Mouse (Mus musculus) midbrain, embryonic 12.5 days (tissue): ENCODE results near the gene Gm21915. TPM values are rescaled to one million over a fixed set of nuclear protein-coding genes. Genes with fewer than 3 reads are reported as not detected.

Experiments
- ATAC-seq: fragments of 200-750 bp; cut with Nextera tagmentation; 2 replicates; pipeline ENCODE4 v1.8.0; 2017; ENCODE audit warnings: low read depth, moderate TSS enrichment, moderate library complexity; ENCODE audit not compliant: low FRiP score
- H3K27ac ChIP-seq: fragments of 300-500 bp; sonication (generic); replicated peaks from 2 replicates; pipeline ENCODE4 v1.5.1; 2016; ENCODE audit warnings: mild to moderate bottlenecking
- H3K27me3 ChIP-seq: fragments of 300-500 bp; sonication (generic); 2 replicates; pipeline ENCODE4 v1.6.1; 2016; ENCODE audit warnings: mild to moderate bottlenecking
- H3K36me3 ChIP-seq: fragments of 300-500 bp; sonication (generic); 2 replicates; pipeline ENCODE4 v1.6.1; 2016
- H3K4me1 ChIP-seq: fragments of 300-500 bp; sonication (generic); 2 replicates; pipeline ENCODE4 v1.6.1; 2016
- H3K4me2 ChIP-seq: fragments of 300-500 bp; sonication (generic); replicated peaks from 2 replicates; pipeline ENCODE4 v1.6.1; 2016; ENCODE audit warnings: mild to moderate bottlenecking, moderate library complexity
- H3K4me3 ChIP-seq: fragments of 300-500 bp; sonication (generic); 2 replicates; pipeline ENCODE4 v1.5.1; 2016; ENCODE audit warnings: mild to moderate bottlenecking
- H3K9ac ChIP-seq: fragments of 300-500 bp; sonication (generic); replicated peaks from 2 replicates; pipeline ENCODE4 v1.6.1; 2016; ENCODE audit warnings: mild to moderate bottlenecking, moderate library complexity
- H3K9me3 ChIP-seq: fragments of 300-500 bp; sonication (generic); 2 replicates; pipeline ENCODE4 v1.6.1; 2016; ENCODE audit warnings: mild to moderate bottlenecking
- whole genome bisulfite sequencing: fragments of 180-500 bp; shearing (Covaris S2); methylation state at CpG from one replicate; pipeline ENCODE4 v1.1.7; 2016; 5-methylcytosine and 5-hydroxymethylcytosine counted together
- polyA plus RNA-seq: library from polyadenylated mRNA; unstranded; fragments of >200 nt; fragmentation: Nextera tagmentation; extraction: Ambion mirVana; gene quantifications from 2 replicates; pipeline ENCODE4 v1.2.1, GENCODE M21; 2016

The Gm21915 gene
- polyA plus RNA-seq, 1 experiment from 2014 or later = not detected

DNA sequence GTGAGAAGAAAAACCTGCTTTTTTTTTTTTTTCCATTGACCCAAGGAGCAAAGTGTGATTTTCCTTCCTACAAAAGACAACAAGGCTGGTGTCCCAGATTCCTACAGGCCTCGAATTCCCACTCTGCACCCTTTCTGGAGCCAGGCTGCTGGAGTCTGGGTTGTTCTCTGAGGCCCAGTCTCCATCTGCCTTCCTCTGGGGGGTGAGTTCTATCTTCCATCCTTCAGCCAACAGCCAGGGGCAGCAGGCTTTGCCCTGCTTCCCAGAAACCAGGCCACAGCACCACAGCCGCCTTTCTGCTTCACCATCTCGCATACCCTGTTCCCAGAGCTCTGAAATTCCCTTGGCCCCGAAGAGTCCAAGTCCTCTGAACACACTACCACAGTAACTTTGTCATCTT, 25.7 kb downstream of the Gm21915 start:
- Histone ChIP-seq H3K36me3 (no peaks in the 10 kb centered on the region; the same call in 1 of the 2 replicates), H3K9me3 (no peaks in the 10 kb centered on the region), H3K27ac (no peak overlapping the region), H3K9ac (no peak overlapping the region), H3K27me3 (no peaks in the 10 kb centered on the region), H3K4me3 (no peak overlapping the region), H3K4me1 (peaks cover 26% of the 10 kb centered on the region), H3K4me2 (no peak overlapping the region)
- ATAC-seq = no peak
- 92% methylated on average over 4 of the region's 4 CpGs for WGBS

DNA sequence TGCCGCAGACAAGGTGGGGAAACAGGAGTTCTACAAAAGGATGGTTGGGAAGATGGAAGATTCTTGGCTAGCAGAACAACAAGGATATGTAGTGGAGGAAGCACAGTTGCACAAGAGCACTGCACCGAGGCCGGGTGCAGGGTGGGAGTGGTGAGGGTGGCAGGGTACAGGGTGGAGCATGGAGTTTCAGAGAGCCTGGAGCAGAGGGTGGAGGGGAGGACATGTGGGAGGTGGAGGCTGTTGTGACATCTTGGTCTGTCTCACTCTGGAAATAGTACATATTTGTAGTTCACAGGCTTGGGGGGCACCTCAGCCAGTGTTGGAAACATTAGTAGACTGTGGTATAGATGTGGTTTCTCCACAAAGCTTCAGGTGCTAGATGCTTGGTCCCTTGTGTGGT, 28.8 kb downstream of the Gm21915 start:
- no peaks in the 10 kb centered on the region; the same call in 1 of the 2 replicates for H3K36me3 ChIP-seq
- no peak overlapping the region for H3K4me3 ChIP-seq
- no peak for ATAC-seq
- no peaks in the 10 kb centered on the region for H3K27me3 ChIP-seq
- H3K4me2 ChIP-seq = no peak overlapping the region
- peaks cover 13% of the 10 kb centered on the region for H3K4me1 ChIP-seq
- H3K27ac ChIP-seq = no peak overlapping the region
- 89% methylated on average over 3 of the region's 3 CpGs for WGBS
- H3K9me3 ChIP-seq = no peaks in the 10 kb centered on the region
- H3K9ac ChIP-seq = no peak overlapping the region

DNA sequence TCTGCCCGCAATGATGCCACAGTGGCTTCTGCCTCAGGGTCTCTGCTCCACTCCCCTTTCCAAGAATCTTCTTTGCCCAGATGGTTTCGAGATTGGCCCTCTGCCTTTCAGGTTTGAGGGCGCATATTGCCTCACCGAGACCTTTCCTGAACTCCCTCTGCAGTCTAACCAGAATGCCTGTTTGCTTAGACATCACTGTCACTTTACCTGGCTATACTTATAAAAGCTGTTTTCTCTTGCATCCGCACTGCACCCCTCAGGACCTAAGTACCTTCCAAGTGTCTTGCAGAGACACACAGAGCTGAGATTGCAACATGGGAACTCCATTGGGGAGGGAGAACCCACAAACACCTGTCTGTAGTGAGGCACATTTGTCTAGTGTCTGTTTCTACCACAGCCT, 29.8 kb downstream of the Gm21915 start:
- WGBS = 95% methylated on average over 5 of the region's 5 CpGs
- ATAC-seq = no peak
- H3K4me1 ChIP-seq = peaks cover 6% of the 10 kb centered on the region

DNA sequence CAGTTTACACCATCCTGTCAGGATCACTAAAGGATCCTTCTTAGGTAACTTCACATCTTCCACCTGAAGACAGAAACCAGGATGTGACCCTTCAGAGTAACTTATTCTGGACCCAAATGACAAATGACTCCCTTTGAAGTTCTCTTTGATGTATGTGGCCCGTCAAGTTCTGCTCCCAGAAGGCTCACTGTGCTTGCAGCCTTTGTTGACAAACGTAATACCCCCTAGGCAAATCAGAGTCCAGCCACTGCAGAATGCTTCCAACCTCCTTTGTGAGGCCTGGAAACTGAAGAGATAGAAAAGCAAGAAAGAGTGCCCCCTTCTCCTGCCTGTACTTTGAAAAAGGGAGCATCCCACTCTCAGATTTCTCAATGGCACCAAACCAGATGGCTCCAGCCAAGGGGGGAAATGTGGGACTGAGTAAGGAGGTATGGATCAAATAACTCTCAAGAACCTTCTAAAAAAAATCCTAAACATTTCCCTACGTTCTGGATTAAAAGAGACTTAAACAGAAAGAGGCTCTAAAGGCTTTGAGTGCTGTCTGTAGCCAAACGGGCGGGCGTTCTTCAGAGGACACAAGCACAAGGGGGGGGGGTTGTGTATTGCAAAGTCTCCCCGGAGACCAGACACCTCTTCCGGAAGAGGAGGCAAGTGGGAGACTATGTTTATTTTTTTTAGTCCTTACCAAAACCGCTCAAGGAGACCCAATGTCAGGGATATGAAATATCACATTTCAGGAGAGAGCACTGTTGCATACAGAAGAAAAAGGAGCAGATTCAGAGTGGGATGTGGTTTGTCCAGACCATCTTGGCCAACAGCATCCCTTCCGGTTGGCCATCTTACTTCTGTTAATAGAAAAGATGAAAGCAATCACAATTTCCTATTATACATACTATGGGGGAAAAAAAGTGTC, 34.2 kb downstream of the Gm21915 start:
- H3K36me3 ChIP-seq = no peaks in the 10 kb centered on the region
- peaks cover 21% of the 10 kb centered on the region for H3K4me1 ChIP-seq
- WGBS = 54% methylated on average over 10 of the region's 10 CpGs
- no peak overlapping the region for H3K9ac ChIP-seq
- H3K9me3 ChIP-seq = no peaks in the 10 kb centered on the region
- H3K27me3 ChIP-seq = no peaks in the 10 kb centered on the region
- no peak overlapping the region for H3K4me2 ChIP-seq
- H3K4me3 ChIP-seq = no peak overlapping the region
- H3K27ac ChIP-seq = peak overlapping the region; percentile 35; the same call in 1 of the 2 replicates
- ATAC-seq = no peak

More for the DNA sequence above, 29.8 kb downstream of the Gm21915 start:
- H3K9me3 ChIP-seq = no peaks in the 10 kb centered on the region
- no peak overlapping the region for H3K4me3 ChIP-seq
- H3K27ac ChIP-seq = no peak overlapping the region
- H3K4me2 ChIP-seq = no peak overlapping the region
- no peaks in the 10 kb centered on the region for H3K27me3 ChIP-seq
- H3K36me3 ChIP-seq = no peaks in the 10 kb centered on the region; the same call in 1 of the 2 replicates
- H3K9ac ChIP-seq = no peak overlapping the region

DNA sequence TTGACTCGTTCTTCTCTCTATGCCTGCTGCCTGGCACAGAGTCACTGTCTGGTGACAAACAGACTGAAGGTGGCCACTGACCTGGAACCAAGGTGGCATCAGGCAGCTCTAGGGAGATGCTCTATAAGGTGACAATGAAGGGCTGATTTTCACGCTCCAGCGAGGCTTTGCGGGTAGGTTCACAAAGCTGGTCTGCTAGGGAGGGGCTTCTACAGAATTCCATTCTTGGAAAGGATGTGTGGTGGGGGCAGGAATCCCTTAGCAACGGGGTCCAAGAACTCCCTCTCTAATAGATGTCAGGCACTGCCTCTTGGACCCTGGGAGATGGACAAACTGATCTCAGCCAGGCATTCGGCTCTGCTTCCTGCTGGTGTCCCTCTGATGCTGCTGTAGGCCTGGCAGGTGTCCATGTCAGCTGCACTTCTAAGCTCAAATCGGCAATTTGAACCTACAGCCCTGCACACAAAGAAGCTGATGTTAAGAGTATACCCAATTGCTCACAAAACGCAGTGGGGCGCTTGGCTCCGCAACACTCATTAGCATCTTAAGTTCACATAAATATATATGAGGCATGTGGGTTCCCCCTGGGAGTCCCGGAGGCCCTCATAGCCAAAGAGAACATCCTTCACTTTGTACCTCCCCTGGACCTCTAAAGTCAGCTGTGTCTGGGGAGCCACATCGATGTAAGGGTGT, 38.2 kb downstream of the Gm21915 start:
- Histone ChIP-seq H3K27ac (peak overlapping the region; percentile 58), H3K9me3 (no peaks in the 10 kb centered on the region), H3K9ac (no peak overlapping the region), H3K4me1 (peaks cover 21% of the 10 kb centered on the region), H3K4me3 (no peak overlapping the region), H3K27me3 (no peaks in the 10 kb centered on the region), H3K4me2 (no peak overlapping the region), H3K36me3 (no peaks in the 10 kb centered on the region)
- peak; percentile 64 for ATAC-seq
- WGBS = 24% methylated on average over 12 of the region's 12 CpGs

DNA sequence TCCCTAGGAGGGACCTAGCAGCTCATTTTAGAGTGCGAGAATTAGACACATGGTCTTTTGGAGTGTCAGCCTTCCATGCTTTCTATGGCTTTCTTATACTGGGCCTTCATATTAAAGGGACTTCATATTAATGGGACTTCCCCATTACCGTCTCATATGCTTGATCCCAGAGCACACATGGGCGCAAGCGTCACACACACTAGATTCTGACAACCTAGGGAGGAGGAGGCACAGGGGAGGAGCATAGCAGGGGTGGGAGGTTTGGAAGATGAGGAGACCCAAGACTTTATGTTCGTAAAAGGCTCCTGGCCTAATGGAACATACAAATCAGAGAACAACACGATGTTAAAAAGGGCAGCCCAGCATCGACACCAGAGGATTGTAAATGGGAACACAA, 38.7 kb downstream of the Gm21915 start:
- Histone ChIP-seq H3K36me3 (no peaks in the 10 kb centered on the region), H3K4me3 (no peak overlapping the region), H3K9me3 (no peaks in the 10 kb centered on the region), H3K4me2 (no peak overlapping the region), H3K27ac (peak overlapping the region; percentile 58), H3K9ac (no peak overlapping the region), H3K27me3 (no peaks in the 10 kb centered on the region), H3K4me1 (peaks cover 21% of the 10 kb centered on the region)
- WGBS = 67% methylated on average over 7 of the region's 7 CpGs
- no peak; the same call in 1 of the 2 replicates for ATAC-seq

DNA sequence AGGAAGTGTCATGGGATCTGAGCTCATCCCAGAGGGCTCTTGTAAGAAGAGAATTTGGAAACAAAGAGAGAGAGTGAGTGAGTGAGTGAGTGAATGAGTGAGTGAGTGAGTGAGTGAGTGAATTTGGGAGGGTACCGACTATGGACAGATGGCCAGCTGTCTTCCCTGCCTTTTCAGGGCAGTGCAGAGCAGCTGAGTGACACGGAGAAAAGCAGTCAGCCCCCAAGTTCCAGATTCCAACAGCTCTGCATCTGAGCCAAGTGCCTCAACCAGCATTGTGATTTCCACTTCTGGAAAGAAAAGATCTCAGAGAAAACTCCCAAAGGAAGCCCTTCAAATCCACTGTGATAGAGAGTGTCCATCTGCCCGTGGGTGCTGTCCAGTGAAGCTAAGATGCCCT, 39.2 kb downstream of the Gm21915 start:
- ATAC-seq = no peak
- 61% methylated on average over 3 of the region's 3 CpGs for WGBS
- no peak overlapping the region for H3K9ac ChIP-seq
- H3K4me3 ChIP-seq = no peak overlapping the region
- H3K27ac ChIP-seq = peak overlapping the region; percentile 58
- H3K4me1 ChIP-seq = peaks cover 19% of the 10 kb centered on the region
- H3K27me3 ChIP-seq = no peaks in the 10 kb centered on the region
- H3K36me3 ChIP-seq = no peaks in the 10 kb centered on the region
- H3K4me2 ChIP-seq = no peak overlapping the region
- no peaks in the 10 kb centered on the region for H3K9me3 ChIP-seq

DNA sequence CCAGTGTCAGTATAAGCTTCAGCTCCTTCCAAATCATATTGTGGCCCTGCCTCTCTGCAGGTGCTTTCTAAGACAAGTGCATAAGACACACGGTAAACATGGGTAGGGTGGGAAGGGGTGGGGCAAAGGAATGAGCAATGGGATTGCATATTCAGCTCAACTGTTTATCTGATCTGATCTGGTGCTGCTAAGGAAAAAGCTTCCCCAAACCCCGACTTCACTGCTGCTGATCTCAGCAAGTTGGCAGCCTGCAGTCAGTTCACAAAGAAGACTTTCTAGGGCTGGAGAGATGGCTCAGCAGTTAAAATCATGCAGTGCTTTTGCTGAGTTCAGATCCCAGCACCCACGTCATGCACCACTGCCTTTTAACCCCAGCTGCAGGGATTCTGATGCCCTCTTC, 39.6 kb downstream of the Gm21915 start:
- Histone ChIP-seq H3K9ac (no peak overlapping the region), H3K4me1 (peaks cover 18% of the 10 kb centered on the region), H3K4me2 (no peak overlapping the region), H3K27ac (0 out of 2 replicates have a peak overlapping the region, but pooled peaks have one; percentile 58), H3K36me3 (no peaks in the 10 kb centered on the region), H3K4me3 (no peak overlapping the region), H3K27me3 (no peaks in the 10 kb centered on the region), H3K9me3 (no peaks in the 10 kb centered on the region)
- ATAC-seq = no peak
- WGBS = 68% methylated on average over 3 of the region's 3 CpGs

DNA sequence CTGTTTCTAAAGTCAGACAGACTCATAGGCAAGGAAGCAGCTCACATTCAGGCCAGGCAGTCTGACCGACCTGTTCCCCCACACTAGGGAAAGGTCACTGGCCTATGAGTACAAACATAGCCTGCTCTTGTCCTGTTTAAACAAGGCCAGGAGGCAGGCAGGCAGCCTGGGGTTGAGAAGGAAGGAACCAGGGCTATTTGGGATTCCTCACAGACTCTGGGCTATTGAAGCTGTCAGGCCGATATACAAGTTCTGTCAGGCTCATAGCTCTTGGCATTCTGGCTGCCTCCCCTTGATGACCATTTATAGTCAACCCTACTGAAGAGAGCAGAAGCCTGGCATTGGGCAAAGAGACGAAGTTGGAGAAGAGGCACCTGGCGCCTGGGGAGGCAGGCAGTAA, 41.2 kb downstream of the Gm21915 start:
- Histone ChIP-seq H3K9ac (no peak overlapping the region), H3K9me3 (no peaks in the 10 kb centered on the region), H3K27ac (no peak overlapping the region), H3K27me3 (no peaks in the 10 kb centered on the region), H3K4me1 (peaks cover 18% of the 10 kb centered on the region), H3K36me3 (no peaks in the 10 kb centered on the region), H3K4me2 (no peak overlapping the region), H3K4me3 (no peak overlapping the region)
- ATAC-seq = no peak
- 70% methylated on average over 4 of the region's 4 CpGs for WGBS

DNA sequence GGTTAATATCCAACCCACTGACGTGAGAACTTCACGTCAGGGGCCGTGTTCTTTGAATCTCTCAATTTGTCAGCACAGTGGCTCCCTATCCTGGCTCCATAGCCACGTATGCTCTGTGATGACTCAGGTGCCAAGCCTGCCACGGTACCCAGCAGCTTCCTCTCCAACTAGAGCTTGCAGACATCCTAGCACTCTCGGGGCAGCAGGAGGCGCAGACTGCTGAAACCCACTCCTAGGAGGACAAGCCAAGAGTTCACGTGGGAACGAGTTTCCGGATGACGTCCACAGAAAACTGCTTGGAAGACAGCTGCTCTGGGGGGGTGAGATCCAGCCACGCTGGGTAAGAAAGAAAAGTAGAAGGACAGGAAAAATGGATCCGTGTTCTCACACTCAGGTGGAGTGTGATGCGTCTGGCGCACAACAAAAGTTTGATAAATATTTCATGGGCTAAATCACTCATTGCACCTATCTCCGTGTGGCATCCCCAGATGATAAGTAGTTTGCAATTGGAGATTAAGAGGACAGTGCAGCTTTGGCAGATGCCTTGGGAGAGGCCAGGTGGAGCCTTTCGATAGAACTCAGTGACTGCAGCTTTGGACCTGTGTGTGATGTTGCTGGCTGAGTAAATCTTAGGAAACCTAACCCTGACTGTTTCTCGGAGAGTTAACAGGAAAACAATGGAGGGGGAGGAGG, 46.9 kb downstream of the Gm21915 start:
- Histone ChIP-seq H3K36me3 (no peaks in the 10 kb centered on the region), H3K4me1 (peaks cover 4% of the 10 kb centered on the region), H3K4me3 (no peak overlapping the region), H3K4me2 (no peak overlapping the region), H3K9me3 (no peaks in the 10 kb centered on the region), H3K27me3 (no peaks in the 10 kb centered on the region), H3K27ac (no peak overlapping the region), H3K9ac (no peak overlapping the region)
- WGBS = 77% methylated on average over 18 of the region's 18 CpGs
- ATAC-seq = no peak

DNA sequence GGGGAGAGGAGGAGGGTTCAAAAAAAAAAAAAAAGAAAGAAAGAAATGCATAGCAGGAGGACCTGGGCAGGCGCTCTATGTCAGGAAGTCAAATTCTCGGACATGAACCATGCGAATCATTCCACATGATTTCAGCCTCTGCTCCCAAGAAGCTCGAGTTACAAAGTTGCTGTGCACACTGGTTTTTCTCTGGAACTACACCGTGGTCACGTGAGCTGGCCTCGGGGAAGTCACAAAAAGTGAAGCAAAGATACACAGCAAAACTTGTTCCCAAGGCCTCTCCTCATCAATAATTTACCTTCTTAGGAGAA, 47.4 kb downstream of the Gm21915 start:
- Histone ChIP-seq H3K4me3 (no peak overlapping the region), H3K9ac (no peak overlapping the region), H3K27me3 (no peaks in the 10 kb centered on the region), H3K36me3 (no peaks in the 10 kb centered on the region), H3K4me1 (peaks cover 4% of the 10 kb centered on the region), H3K4me2 (no peak overlapping the region), H3K9me3 (no peaks in the 10 kb centered on the region), H3K27ac (no peak overlapping the region)
- ATAC-seq = no peak
- 46% methylated on average over 7 of the region's 7 CpGs for WGBS
